Mouse (Mus musculus): ENCODE results near the gene Ly6g5b. TPM values are rescaled to one million over a fixed set of nuclear protein-coding genes. Genes with fewer than 3 reads are reported as not detected.

The Ly6g5b gene
- 1.0 and 1.2 TPM in 2 replicates for polyA plus RNA-seq (2012; rRNA removed)

- DNase-seq (ENCODE audit: low spot score): no peak
Measured at GRCm38 (mm10) chr17:35115046-35116019, at the start of gene Ly6g5b. Ly6g5b (minus strand) TSS chr17:35115428.

- no peak for DNase-seq (ENCODE audit: low spot score)
Measured at GRCm38 (mm10) chr17:35164218-35164567, 49.0 kb upstream of the Ly6g5b start.

GRCm38 (mm10) chr17:35163326-35164081 lies 48.3 kb upstream of the Ly6g5b start:
- DNase-seq (ENCODE audit: low spot score): no peak

- no peak for DNase-seq (ENCODE audit: low spot score)
Measured at GRCm38 (mm10) chr17:35162730-35163129, 47.5 kb upstream of the Ly6g5b start.

- no peak for DNase-seq (ENCODE audit: low spot score)
Measured at GRCm38 (mm10) chr17:35162121-35162520, 46.9 kb upstream of the Ly6g5b start.

GRCm38 (mm10) chr17:35161421-35161820 lies 46.2 kb upstream of the Ly6g5b start:
- DNase-seq (ENCODE audit: low spot score): no peak

GRCm38 (mm10) chr17:35159638-35160037 lies 44.4 kb upstream of the Ly6g5b start:
- no peak for DNase-seq (ENCODE audit: low spot score)

- no peak for DNase-seq (ENCODE audit: low spot score)
Measured at GRCm38 (mm10) chr17:35158850-35159593, 43.8 kb upstream of the Ly6g5b start.

- DNase-seq (ENCODE audit: low spot score): no peak
Measured at GRCm38 (mm10) chr17:35157661-35158175, 42.5 kb upstream of the Ly6g5b start.

- no peak for DNase-seq (ENCODE audit: low spot score)
Measured at GRCm38 (mm10) chr17:35157254-35157653, 42.0 kb upstream of the Ly6g5b start.

GRCm38 (mm10) chr17:35156461-35157200 lies 41.4 kb upstream of the Ly6g5b start:
- no peak for DNase-seq (ENCODE audit: low spot score)

GRCm38 (mm10) chr17:35155451-35155850 lies 40.2 kb upstream of the Ly6g5b start:
- DNase-seq (ENCODE audit: low spot score): no peak

- no peak for DNase-seq (ENCODE audit: low spot score)
Measured at GRCm38 (mm10) chr17:35154616-35155015, 39.4 kb upstream of the Ly6g5b start.

- DNase-seq (ENCODE audit: low spot score): no peak
Measured at GRCm38 (mm10) chr17:35153931-35154330, 38.7 kb upstream of the Ly6g5b start.

GRCm38 (mm10) chr17:35153077-35153476 lies 37.8 kb upstream of the Ly6g5b start:
- DNase-seq (ENCODE audit: low spot score): no peak

- no peak for DNase-seq (ENCODE audit: low spot score)
Measured at GRCm38 (mm10) chr17:35152121-35152520, 36.9 kb upstream of the Ly6g5b start.

- DNase-seq (ENCODE audit: low spot score): no peak
Measured at GRCm38 (mm10) chr17:35147922-35148639, 32.9 kb upstream of the Ly6g5b start.

GRCm38 (mm10) chr17:35147348-35147747 lies 32.1 kb upstream of the Ly6g5b start:
- DNase-seq (ENCODE audit: low spot score): no peak

GRCm38 (mm10) chr17:35146139-35146538 lies 30.9 kb upstream of the Ly6g5b start:
- DNase-seq (ENCODE audit: low spot score): no peak

GRCm38 (mm10) chr17:35141971-35142370 lies 26.7 kb upstream of the Ly6g5b start:
- no peak for DNase-seq (ENCODE audit: low spot score)
